Mouse (Mus musculus): ENCODE results near the gene Hspa8. TPM values are rescaled to one million over a fixed set of nuclear protein-coding genes. Genes with fewer than 3 reads are reported as not detected.
"Not testable (repeated sequence)": the region's sequence is repeated elsewhere in the genome, so short reads cannot be mapped to it uniquely, and the experiment has no call there.

The Hspa8 gene
- polyA plus RNA-seq, 1 experiment from 2014 or later: 3,055 TPM

GRCm38 (mm10) chr9:40773142-40773541, 27.6 kb upstream of the Hspa8 start:
- H3K4me2 ChIP-seq: not testable (repeated sequence)

GRCm38 (mm10) chr9:40773869-40774268, 26.9 kb upstream of the Hspa8 start:
- Histone ChIP-seq H3K4me2 (no peak overlapping the region), H3K27ac (replicated peaks) (no peak overlapping the region), H3K9me3 (replicated peaks) (no peaks in the 10 kb centered on the region), H3K4me1 (no peaks in the 10 kb centered on the region), H3K36me3 (peaks cover 19% of the 10 kb centered on the region), H3K9ac (replicated peaks) (no peak overlapping the region), H3K27me3 (replicated peaks) (no peaks in the 10 kb centered on the region), H3K4me3 (replicated peaks) (no peak overlapping the region)
- ATAC-seq (ENCODE audit: low FRiP score): no peak
- WGBS: 90% methylated on average over 4 of the region's 4 CpGs

More at GRCm38 (mm10) chr9:40773142-40773541, 27.6 kb upstream of the Hspa8 start:
- peaks cover 19% of the 10 kb centered on the region for H3K36me3 ChIP-seq
- H3K9ac ChIP-seq (replicated peaks); ATAC-seq (ENCODE audit: low FRiP score); H3K27ac ChIP-seq (replicated peaks); H3K9me3 ChIP-seq (replicated peaks); H3K4me3 ChIP-seq (replicated peaks); H3K27me3 ChIP-seq (replicated peaks); H3K4me1 ChIP-seq: not testable (repeated sequence)
- WGBS: 85% methylated on average over 6 of the region's 6 CpGs

- no peak overlapping the region for H3K4me2 ChIP-seq
- no peaks in the 10 kb centered on the region for H3K9me3 ChIP-seq (replicated peaks)
- no peaks in the 10 kb centered on the region for H3K4me1 ChIP-seq
- no peak overlapping the region for H3K27ac ChIP-seq (replicated peaks)
- H3K9ac ChIP-seq (replicated peaks): no peak overlapping the region
- no peak overlapping the region for H3K4me3 ChIP-seq (replicated peaks)
- no peak for ATAC-seq (ENCODE audit: low FRiP score)
- H3K36me3 ChIP-seq: peaks cover 19% of the 10 kb centered on the region
- WGBS: 76% methylated on average over 1 of the region's 1 CpGs
- no peaks in the 10 kb centered on the region for H3K27me3 ChIP-seq (replicated peaks)
Observed at GRCm38 (mm10) chr9:40776044-40776443, 24.7 kb upstream of the Hspa8 start.

DNA sequence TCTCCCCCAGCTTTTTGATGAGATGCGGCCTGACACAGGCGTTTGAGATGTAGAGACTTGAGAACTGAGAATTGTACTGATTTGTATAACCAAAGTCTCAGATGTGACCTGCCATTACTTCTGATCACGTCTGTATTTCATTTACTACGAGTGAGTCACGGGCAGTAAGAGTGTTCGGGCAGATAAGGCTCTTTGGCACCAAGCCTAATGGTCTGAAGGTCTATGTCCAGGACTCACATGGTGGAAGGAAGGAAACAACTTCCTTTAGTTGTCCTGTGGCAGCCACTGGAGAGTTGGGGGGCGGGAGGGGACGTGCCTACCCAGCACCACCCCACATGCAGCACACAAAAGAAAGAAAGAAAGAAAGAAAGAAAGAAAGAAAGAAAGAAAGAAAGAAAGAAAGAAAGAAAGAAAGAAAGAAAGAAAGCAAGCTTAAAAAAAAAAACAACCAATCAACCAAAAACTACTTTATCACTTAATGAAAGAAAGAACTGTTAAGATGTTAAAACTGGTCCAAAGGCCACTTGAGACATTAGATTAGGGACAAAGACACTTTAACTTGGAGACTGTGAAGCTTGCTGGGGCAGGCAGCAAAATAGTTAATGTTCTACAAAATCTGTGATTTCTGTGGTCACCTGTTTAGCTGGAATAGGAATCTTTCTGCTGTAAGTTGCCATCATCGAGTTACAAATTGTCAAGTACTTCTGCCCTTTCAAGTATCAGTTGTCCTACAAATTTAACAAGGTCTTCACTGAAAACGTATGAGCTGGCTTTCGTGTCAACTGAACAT, 24.1 kb upstream of the Hspa8 start:
- WGBS: 74% methylated on average over 11 of the region's 11 CpGs

DNA sequence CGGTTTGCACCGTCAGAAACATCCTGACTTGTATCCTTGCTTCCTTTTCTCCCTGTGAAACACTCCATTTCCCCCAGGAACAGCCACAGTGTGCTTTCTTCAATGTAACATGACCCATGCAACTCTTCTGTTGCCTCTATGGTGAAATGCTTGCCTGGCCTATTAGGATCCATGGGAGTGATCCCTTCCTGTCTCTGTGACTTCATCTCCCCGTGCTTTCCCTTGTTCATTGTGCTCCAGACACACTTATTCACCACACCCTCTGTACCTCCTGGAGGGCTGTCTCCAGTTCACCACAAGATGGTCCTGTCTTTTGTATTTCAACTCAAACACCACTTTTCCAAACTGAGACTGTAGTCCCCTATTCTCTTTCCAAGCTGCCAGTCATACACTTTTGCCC, 20.7 kb upstream of the Hspa8 start:
- Histone ChIP-seq H3K36me3 (peaks cover 6% of the 10 kb centered on the region; the same call in 1 of the 2 replicates), H3K4me3 (replicated peaks) (no peak overlapping the region), H3K27me3 (replicated peaks) (no peaks in the 10 kb centered on the region), H3K4me2 (no peak overlapping the region), H3K4me1 (peaks cover 16% of the 10 kb centered on the region), H3K9me3 (replicated peaks) (no peaks in the 10 kb centered on the region), H3K9ac (replicated peaks) (no peak overlapping the region), H3K27ac (replicated peaks) (no peak overlapping the region)
- WGBS: 71% methylated on average over 3 of the region's 3 CpGs
- ATAC-seq (ENCODE audit: low FRiP score): no peak

More for the DNA sequence above, 24.1 kb upstream of the Hspa8 start:
- Histone ChIP-seq H3K4me1 (no peaks in the 10 kb centered on the region), H3K4me3 (replicated peaks) (no peak overlapping the region), H3K27me3 (replicated peaks) (no peaks in the 10 kb centered on the region), H3K27ac (replicated peaks) (no peak overlapping the region), H3K9ac (replicated peaks) (no peak overlapping the region), H3K36me3 (peaks cover 19% of the 10 kb centered on the region), H3K4me2 (no peak overlapping the region), H3K9me3 (replicated peaks) (no peaks in the 10 kb centered on the region)
- no peak for ATAC-seq (ENCODE audit: low FRiP score)

GRCm38 (mm10) chr9:40780892-40781725, 19.7 kb upstream of the Hspa8 start:
- H3K27me3 ChIP-seq (replicated peaks): no peaks in the 10 kb centered on the region
- 67% methylated on average over 11 of the region's 11 CpGs for WGBS
- H3K27ac ChIP-seq (replicated peaks): no peak overlapping the region; the same call in 1 of the 2 replicates
- no peaks in the 10 kb centered on the region for H3K9me3 ChIP-seq (replicated peaks)
- no peak overlapping the region for H3K4me2 ChIP-seq
- ATAC-seq (ENCODE audit: low FRiP score): no peak
- H3K4me1 ChIP-seq: peaks cover 23% of the 10 kb centered on the region
- no peak overlapping the region for H3K4me3 ChIP-seq (replicated peaks)
- H3K36me3 ChIP-seq: peaks cover 6% of the 10 kb centered on the region; the same call in 1 of the 2 replicates
- no peak overlapping the region for H3K9ac ChIP-seq (replicated peaks)

DNA sequence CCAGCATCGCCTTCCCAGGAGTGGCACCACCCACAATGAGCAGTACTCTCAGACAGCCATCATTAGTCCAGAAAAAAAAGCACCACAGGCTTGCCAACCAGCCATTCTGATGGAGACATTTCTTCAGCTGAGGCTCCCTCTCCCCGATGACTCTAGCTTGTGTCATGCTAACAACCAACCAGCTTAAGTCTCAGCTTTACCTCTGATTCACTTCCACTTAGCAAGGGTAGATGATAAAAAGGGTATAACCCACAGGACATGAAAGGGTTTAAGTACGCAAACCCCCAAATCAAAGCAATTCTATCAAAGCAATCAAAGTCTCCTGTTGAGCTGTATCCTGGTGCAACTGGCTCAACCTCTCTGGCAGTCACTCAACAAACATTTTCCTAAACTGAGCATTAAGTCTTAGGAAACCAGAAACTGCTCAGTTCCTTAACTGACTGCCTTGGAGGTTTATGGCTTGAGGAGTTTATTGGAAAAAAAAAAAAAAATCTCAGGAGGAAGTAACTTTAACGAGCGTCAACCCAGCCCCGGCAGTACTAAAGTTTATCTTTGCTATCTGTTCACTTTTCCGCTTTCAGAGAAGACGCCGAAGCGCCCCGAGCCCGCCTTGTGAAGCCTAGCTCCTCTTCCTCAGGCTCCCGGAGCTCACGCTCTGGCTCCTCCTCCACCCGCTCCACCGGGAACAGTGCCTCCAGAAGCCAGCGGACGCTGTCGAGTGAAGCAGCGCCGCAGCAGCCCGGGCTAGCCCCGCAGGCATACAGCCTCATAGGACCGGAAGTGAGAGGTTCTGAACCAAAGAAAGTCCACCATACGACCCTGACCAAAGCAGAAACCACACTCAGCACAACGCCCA, 18.8 kb upstream of the Hspa8 start:
- Histone ChIP-seq H3K4me3 (replicated peaks) (0 out of 2 replicates have a peak overlapping the region, but pooled peaks have one; percentile 2), H3K9me3 (replicated peaks) (no peaks in the 10 kb centered on the region), H3K27me3 (replicated peaks) (no peaks in the 10 kb centered on the region), H3K27ac (replicated peaks) (peak overlapping the region; percentile 48; the same call in 1 of the 2 replicates), H3K4me2 (peak overlapping the region; percentile 34), H3K36me3 (peaks cover 4% of the 10 kb centered on the region; the same call in 1 of the 2 replicates), H3K9ac (replicated peaks) (no peak overlapping the region), H3K4me1 (peaks cover 23% of the 10 kb centered on the region)
- no peak for ATAC-seq (ENCODE audit: low FRiP score)
- WGBS: 42% methylated on average over 26 of the region's 26 CpGs

DNA sequence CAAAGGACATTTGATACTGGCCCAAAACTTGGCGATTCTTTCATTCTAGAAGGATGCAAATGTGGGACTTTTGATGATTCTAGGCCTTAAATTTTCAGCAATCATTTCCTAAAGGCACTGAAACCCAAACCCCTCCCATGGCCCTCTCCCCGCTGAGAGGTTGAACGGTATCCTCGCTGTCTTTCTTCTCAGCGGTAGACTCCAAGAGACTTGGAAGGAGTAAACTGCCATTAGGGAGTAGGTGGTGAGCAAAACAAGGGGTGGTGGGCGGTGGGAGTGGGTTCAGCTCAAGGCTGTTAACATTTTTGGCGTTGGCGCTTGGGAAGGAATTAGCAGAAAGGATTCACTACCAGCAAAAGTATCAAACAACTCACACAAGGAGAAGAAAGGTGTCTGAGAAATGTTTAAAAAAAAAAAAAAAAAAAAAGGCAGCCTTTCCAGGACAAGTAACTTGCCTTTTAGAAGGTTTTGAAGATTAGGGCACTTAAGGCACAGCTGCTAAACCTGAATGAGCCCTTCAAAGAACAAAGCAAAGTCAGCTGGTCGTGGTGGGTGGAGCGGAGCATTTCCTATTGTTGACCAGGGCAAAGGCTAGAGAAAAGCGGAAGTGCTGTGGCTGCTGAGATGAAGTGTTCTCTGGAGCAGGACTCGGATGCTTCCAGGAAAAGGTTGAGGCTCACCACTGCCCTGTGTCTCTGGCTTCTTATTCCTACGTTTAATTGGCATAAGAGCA, 17.0 kb upstream of the Hspa8 start:
- Histone ChIP-seq H3K9ac (replicated peaks) (no peak overlapping the region), H3K4me2 (no peak overlapping the region; the same call in 1 of the 2 replicates), H3K4me3 (replicated peaks) (no peak overlapping the region), H3K27me3 (replicated peaks) (no peaks in the 10 kb centered on the region), H3K36me3 (peaks cover 4% of the 10 kb centered on the region; the same call in 1 of the 2 replicates), H3K4me1 (peaks cover 23% of the 10 kb centered on the region), H3K27ac (replicated peaks) (peak overlapping the region; percentile 38), H3K9me3 (replicated peaks) (no peaks in the 10 kb centered on the region)
- WGBS: 12% methylated on average over 13 of the region's 13 CpGs
- ATAC-seq (ENCODE audit: low FRiP score): no peak

DNA sequence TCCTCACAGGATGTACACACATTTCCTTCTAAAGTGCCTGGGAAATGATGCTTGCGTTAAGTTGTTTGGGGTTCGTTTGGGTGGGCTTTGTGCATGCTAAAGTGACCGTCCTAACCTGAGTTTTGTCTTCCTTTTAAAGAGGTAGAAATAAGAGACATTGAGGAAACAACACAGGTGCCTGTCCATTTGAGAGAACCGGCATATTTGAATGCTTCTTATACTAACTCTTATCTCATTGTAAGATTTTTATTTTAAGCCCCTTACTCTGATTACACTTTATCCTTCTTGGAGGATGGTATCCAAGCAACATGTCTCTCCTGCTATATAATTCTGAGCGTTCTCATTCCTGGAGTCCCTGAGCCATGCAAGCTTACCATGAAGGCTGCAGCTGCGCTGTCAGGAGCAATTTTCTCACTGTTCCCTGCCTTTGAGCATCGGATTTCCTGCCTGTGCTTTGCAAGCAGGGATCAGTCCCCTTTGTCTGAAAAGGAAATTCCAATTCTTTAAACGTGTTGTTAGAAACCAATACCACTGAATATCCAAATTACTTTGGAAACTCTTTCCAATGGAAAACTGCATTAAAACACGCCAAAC, 16.3 kb upstream of the Hspa8 start:
- Histone ChIP-seq H3K27me3 (replicated peaks) (no peaks in the 10 kb centered on the region), H3K4me3 (replicated peaks) (no peak overlapping the region), H3K4me1 (peaks cover 23% of the 10 kb centered on the region), H3K9me3 (replicated peaks) (no peaks in the 10 kb centered on the region), H3K9ac (replicated peaks) (no peak overlapping the region), H3K4me2 (peak overlapping the region; percentile 5; the same call in 1 of the 2 replicates), H3K27ac (replicated peaks) (peak overlapping the region; percentile 38), H3K36me3 (peaks cover 4% of the 10 kb centered on the region; the same call in 1 of the 2 replicates)
- no peak for ATAC-seq (ENCODE audit: low FRiP score)
- WGBS: 6% methylated on average over 9 of the region's 9 CpGs

DNA sequence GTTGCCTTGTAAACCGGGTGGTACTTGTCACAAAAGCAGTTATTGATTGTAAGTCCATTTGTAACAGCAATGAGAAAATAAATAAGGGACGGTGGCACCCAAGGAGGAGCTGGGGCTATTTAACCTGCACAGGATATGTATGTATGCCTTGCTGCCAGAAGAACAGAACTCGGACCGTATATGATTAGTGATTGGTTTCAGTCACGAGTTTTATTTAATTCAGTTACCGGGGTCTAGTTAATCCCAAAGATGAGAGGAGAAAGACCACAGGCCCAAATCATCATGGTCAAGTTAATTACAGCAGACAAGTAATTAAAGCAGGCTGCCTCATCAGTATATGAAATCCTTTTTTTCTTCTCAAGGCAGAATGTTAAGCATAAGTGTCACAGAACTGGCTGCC, 15.3 kb upstream of the Hspa8 start:
- Histone ChIP-seq H3K4me3 (replicated peaks) (no peak overlapping the region), H3K9me3 (replicated peaks) (no peaks in the 10 kb centered on the region), H3K4me1 (peaks cover 23% of the 10 kb centered on the region), H3K36me3 (peaks cover 4% of the 10 kb centered on the region; the same call in 1 of the 2 replicates), H3K4me2 (no peak overlapping the region), H3K27ac (replicated peaks) (peak overlapping the region; percentile 38; the same call in 1 of the 2 replicates), H3K27me3 (replicated peaks) (no peaks in the 10 kb centered on the region), H3K9ac (replicated peaks) (no peak overlapping the region)
- ATAC-seq (ENCODE audit: low FRiP score): peak; percentile 10; the same call in 1 of the 2 replicates
- WGBS: 45% methylated on average over 6 of the region's 6 CpGs

Measured in neural tube, embryonic 15.5 days (tissue).